Mouse (Mus musculus) cerebellum, postnatal 14 days (tissue): ENCODE data around the gene Timmdc1.

ENCODE experiments used
- DNase-seq, 2 experiments: peaks; one replicate each; pipeline ENCODE4 v3.0.0; 2021; ENCODE audit warnings: mixed read lengths in 2 of 2

Timmdc1 gene

DNA sequence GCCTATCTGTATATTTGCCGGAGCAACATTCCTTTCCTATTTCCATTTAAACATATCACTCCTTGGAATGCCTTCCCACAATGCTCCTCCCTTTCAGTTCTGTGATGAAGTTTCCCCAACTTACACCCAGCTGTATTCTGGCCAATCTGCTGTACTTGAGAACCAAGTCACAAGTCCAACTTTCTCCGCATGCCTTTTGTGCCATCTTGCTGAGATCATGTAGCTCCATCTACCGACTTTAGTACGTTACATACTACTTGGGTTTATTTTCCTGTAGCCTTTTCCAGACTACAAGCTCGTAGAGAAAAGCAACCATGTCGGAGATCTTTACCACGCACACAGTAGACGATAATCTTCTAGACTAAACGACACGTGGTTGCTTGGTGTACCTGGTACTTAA is 28.6 kb downstream of the Timmdc1 start:
- no peak for DNase-seq

DNA sequence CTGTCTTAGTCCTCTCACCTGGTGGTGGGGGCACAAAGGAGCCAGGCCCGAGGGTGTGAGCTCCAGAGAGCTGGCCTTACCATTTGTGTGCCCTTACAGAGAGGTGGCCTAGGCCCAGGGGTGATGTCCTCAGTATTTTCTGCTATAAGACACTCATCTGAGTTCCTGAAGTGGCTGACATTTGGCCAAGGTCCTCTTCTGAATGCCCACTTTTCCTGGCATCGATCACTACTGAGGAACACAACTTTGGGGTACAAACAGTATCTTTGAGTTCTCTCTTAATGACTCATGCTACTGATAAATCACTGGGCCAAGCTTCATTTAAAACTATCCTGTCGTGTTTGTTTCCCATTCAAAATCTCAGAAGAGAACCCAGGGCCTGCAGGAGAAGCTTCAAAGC is 29.9 kb downstream of the Timmdc1 start:
- DNase-seq = no peak

DNA sequence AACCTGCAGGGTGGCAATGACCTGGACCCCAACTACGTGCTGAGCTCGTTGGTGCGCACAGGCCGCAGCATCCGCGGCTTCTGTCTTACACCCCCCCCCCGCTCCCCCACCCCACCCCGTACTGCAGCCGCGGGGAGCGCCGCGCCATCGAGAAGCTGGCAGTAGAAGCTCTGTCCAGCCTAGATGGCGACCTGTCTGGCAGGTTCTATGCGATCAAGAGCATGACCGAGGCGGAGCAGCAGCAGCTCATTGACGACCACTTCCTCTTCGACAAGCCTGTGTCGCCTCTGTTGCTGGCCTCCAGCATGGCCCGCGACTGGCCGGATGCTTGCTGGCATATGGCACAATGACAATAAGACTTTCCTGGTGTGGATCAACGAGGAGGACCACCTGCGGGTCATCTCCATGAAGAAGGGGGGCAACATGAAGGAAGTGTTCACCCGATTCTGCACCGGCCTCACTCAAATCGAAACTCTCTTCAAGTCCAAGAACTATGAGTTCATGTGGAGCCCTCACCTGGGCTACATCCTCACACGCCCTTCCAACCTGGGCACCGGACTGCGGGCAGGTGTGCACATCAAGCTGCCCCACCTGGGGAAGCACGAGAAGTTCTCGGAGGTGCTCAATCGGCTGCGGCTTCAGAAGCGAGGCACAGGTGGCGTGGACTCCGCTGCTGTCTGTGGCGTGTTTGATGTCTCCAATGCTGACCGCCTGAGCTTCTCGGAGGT is 38.7 kb downstream of the Timmdc1 start:
- DNase-seq = peak; percentile 4 to 9

DNA sequence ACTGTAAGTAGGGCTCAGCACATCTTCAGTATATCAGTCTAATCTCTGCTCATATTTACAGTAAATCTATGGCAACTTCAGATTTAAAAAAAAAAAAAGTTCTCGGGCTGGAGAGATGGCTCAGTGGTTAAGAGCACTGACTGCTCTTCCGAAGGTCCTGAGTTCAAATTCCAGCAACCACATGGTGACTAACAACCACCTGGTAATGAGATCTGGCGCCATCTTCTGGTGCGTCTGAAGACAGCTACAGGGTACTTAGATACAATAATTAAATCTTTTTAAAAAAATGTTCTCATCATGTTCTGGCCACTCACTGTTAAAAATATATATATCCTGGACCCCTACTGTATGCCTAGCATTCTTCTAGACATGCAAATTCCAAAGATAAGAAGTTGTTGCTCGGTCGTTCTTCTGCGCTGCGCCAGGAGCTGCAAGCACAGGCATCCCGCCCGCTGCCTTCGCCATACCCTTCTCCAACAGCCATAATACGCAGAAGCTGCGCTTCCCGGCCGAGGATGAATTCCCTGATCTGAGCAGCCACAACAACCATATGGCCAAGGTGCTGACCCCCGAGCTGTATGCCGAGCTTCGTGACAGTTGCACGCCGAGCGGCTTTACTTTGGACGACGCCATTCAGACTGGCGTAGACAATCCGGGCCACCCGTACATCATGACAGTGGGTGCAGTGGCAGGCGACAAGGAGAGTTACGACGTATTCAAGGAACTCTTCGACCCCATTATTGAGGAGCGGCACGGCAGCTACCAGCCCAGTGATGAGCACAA is 39.5 kb downstream of the Timmdc1 start:
- peak; percentile 30 to 59 for DNase-seq

GRCm38 (mm10) chr16:38481327-38481726 is 41.1 kb downstream of the Timmdc1 start:
- DNase-seq = no peak

GRCm38 (mm10) chr16:38478296-38478695 is 44.2 kb downstream of the Timmdc1 start:
- DNase-seq = no peak

GRCm38 (mm10) chr16:38477241-38477608 is 45.2 kb downstream of the Timmdc1 start:
- peak in 1 of 2 experiments; percentile 19 for DNase-seq

GRCm38 (mm10) chr16:38476312-38477240 is 45.9 kb downstream of the Timmdc1 start:
- DNase-seq = peak; percentile 45 to 56

- no peak for DNase-seq
Measured at GRCm38 (mm10) chr16:38475681-38476311, 46.7 kb downstream of the Timmdc1 start.

- DNase-seq = no peak
Measured at GRCm38 (mm10) chr16:38474677-38475286, 47.7 kb downstream of the Timmdc1 start.

GRCm38 (mm10) chr16:38473661-38474060 is 48.8 kb downstream of the Timmdc1 start:
- DNase-seq = no peak

DNA sequence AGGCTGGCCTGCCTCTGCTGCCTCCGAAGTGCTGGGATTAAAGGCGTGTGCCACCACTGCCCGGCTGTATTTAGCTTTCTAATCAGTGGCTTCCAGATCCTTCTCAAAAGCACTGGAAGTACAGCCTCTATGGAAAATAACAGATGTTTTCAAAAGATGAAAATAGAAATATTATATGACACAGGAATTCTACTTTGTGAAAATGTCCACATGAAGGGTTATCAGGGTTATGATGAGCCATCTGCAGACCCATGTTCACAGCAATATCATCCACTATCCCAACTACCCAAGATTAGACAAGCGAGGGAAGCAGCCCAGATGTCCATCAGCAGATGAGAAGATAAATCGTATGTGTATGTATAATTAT is 50.0 kb downstream of the Timmdc1 start:
- no peak for DNase-seq

- no peak for DNase-seq
Measured at GRCm38 (mm10) chr16:38471697-38472506, 50.6 kb downstream of the Timmdc1 start.

- DNase-seq = no peak
Measured at GRCm38 (mm10) chr16:38469437-38469836, 53.0 kb downstream of the Timmdc1 start.

GRCm38 (mm10) chr16:38468706-38469018 is 53.8 kb downstream of the Timmdc1 start:
- DNase-seq = no peak

- no peak for DNase-seq
Measured at GRCm38 (mm10) chr16:38467917-38468705, 54.4 kb downstream of the Timmdc1 start.

GRCm38 (mm10) chr16:38467091-38467916 is 55.2 kb downstream of the Timmdc1 start:
- no peak for DNase-seq

DNA sequence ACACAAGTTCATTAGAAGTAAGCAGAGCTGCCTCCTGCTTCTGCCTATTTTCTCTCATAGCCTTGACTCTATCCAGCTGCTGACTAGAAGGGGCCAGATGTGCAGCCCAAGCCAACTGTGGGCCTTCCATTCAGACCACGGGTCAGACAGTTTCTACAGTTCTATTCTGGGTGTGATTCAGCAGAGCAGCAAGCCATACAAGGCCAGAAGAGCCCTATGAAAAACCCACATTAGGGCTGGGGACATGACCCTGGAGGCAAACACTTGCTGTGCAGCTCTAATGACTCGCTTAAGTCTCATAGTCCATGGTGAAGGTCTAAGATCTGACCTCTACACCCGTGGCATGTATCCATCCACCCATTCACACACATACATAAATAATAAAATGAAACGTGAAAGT is 56.4 kb downstream of the Timmdc1 start:
- no peak for DNase-seq

GRCm38 (mm10) chr16:38463305-38463704 is 59.2 kb downstream of the Timmdc1 start:
- DNase-seq = no peak

- DNase-seq = no peak
Measured at GRCm38 (mm10) chr16:38462161-38462560, 60.3 kb downstream of the Timmdc1 start.
